Mouse (Mus musculus): ENCODE results near the gene Tmem135. TPM values are rescaled to one million over a fixed set of nuclear protein-coding genes. Genes with fewer than 3 reads are reported as not detected.

Gene Tmem135
- total and polyA plus RNA-seq, 3 experiments = 7.4 to 33.9 TPM; not detected in 1

DNA sequence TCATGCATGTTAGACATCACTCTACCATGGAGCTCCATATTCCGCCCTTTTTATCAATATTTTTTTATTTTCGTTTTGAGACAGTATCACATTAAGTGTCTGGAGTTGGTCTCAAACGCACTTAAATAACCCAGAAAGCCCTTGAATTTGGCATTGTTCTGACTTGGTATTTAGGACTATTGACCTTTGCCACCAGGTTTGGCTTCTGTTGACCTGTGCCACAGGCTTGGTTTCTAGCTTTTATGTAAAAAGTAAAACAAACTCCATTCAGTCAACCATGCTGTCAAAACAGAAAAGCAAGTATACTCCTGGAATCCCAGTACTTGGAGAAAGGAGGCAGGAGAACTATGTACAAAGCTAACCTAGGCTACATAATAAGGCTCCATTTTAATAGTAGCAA is 12.7 kb downstream of the Tmem135 start:
- H3K9ac ChIP-seq (ENCODE audit: control insufficient read depth, low read depth, low read length, poor library complexity, severe bottlenecking) = no peak overlapping the region
- H3K79me2 ChIP-seq (ENCODE audit: control insufficient read depth, insufficient read depth, low read length, poor library complexity) = no peaks in the 10 kb centered on the region
- H3K36me3 ChIP-seq (ENCODE audit: control insufficient read depth in 1 of 2, insufficient read depth in 2 of 2, low read length in 2 of 2) = no peaks in the 10 kb centered on the region
- no peak for DNase-seq (ENCODE audit: low read depth, low spot score)
- H3K9me3 ChIP-seq (replicated peaks; ENCODE audit: insufficient read depth, low read length) = no peaks in the 10 kb centered on the region
- H3K4me3 ChIP-seq (ENCODE audit: control insufficient read depth in 1 of 2, insufficient read depth in 1 of 2, low read depth in 2 of 2, low read length in 2 of 2) = no peak overlapping the region
- H3K27ac ChIP-seq (ENCODE audit: control insufficient read depth, low read depth, low read length) = no peak overlapping the region
- H3K4me1 ChIP-seq (ENCODE audit: control insufficient read depth in 1 of 2, insufficient read depth in 2 of 2, low read length in 2 of 2) = no peaks in the 10 kb centered on the region
- no peaks in the 10 kb centered on the region; a peak in 1 of 4 replicates for H3K27me3 ChIP-seq (ENCODE audit: control insufficient read depth in 1 of 2, insufficient read depth in 2 of 2, low read length in 2 of 2)
- TF ChIP-seq MXI1 (IDR thresholded peaks at IDR 0.05; ENCODE audit: low read depth, low read length) = no peak
- no peak for TF ChIP-seq ZC3H11A (IDR thresholded peaks at IDR 0.05; ENCODE audit: low read depth, low read length)
- no peak for TF ChIP-seq BHLHE40 (IDR thresholded peaks at IDR 0.05; ENCODE audit: borderline replicate concordance, low read depth, low read length)
- TF ChIP-seq USF1 (IDR thresholded peaks at IDR 0.05; ENCODE audit: low read depth, low read length) = no peak
- TF ChIP-seq CHD1 (IDR thresholded peaks at IDR 0.05; ENCODE audit: low read depth, low read length) = no peak

DNA sequence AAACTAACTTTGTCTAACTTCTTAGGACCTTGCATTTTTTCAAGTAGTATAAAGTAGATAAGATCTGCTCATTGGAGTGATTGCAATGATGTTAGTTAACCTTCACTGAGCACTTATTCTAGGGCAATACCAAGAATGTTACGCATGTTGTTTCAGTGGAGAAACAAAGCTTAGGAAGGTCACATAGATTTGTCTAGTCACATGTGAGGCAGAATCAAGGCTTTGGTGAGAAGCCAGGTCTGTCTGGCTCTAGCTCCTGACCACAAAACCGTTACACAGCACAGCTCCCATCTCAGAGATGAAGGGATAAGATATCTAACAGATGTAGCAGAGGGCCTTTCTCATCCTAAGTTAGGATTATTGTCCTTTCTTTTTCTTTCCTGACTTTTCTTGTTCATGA is 13.4 kb downstream of the Tmem135 start:
- Histone ChIP-seq H3K4me3 (ENCODE audit: control insufficient read depth in 1 of 2, insufficient read depth in 1 of 2, low read depth in 2 of 2, low read length in 2 of 2) (no peak overlapping the region), H3K9me3 (replicated peaks; ENCODE audit: insufficient read depth, low read length) (no peaks in the 10 kb centered on the region), H3K36me3 (ENCODE audit: control insufficient read depth in 1 of 2, insufficient read depth in 2 of 2, low read length in 2 of 2) (no peaks in the 10 kb centered on the region), H3K4me1 (ENCODE audit: control insufficient read depth in 1 of 2, insufficient read depth in 2 of 2, low read length in 2 of 2) (no peaks in the 10 kb centered on the region), H3K9ac (ENCODE audit: control insufficient read depth, low read depth, low read length, poor library complexity, severe bottlenecking) (no peak overlapping the region), H3K27ac (ENCODE audit: control insufficient read depth, low read depth, low read length) (no peak overlapping the region), H3K27me3 (ENCODE audit: control insufficient read depth in 1 of 2, insufficient read depth in 2 of 2, low read length in 2 of 2) (no peaks in the 10 kb centered on the region; a peak in 1 of 4 replicates), H3K79me2 (ENCODE audit: control insufficient read depth, insufficient read depth, low read length, poor library complexity) (no peaks in the 10 kb centered on the region)
- TF ChIP-seq MXI1 (IDR thresholded peaks at IDR 0.05; ENCODE audit: low read depth, low read length) (no peak), ZKSCAN1 (IDR thresholded peaks at IDR 0.05; ENCODE audit: low read depth, low read length) (no peak), BHLHE40 (IDR thresholded peaks at IDR 0.05; ENCODE audit: borderline replicate concordance, low read depth, low read length) (no peak), MYB (IDR thresholded peaks at IDR 0.05; ENCODE audit: low read depth, low read length) (no peak), E2F4 (IDR thresholded peaks at IDR 0.05; ENCODE audit: borderline replicate concordance, low read depth, low read length) (no peak), SIN3A (IDR thresholded peaks at IDR 0.05; ENCODE audit: low read length) (no peak), MAFK (IDR thresholded peaks at IDR 0.05; ENCODE audit: borderline replicate concordance, low read depth, low read length) (no peak), MAZ (IDR thresholded peaks at IDR 0.05; ENCODE audit: low read depth, low read length) (no peak), ETS1 (IDR thresholded peaks at IDR 0.05; ENCODE audit: low read depth, low read length) (no peak), USF1 (IDR thresholded peaks at IDR 0.05; ENCODE audit: low read depth, low read length) (no peak), GATA1 (IDR thresholded peaks at IDR 0.05; ENCODE audit: low read depth, low read length) (no peak), TCF12 (IDR thresholded peaks at IDR 0.05; ENCODE audit: low read depth, low read length) (no peak), POLR2A (IDR thresholded peaks at IDR 0.05; ENCODE audit: control insufficient read depth in 1 of 2, insufficient read depth in 1 of 2, low read depth in 1 of 2, low read length in 2 of 2, poor library complexity in 1 of 2) (no peak), KAT2A (conservative IDR thresholded peaks at IDR 0.05; ENCODE audit: low read depth, low read length) (no peak), NELFE (IDR thresholded peaks at IDR 0.05; ENCODE audit: low read depth, low read length) (no peak), NRF1 (IDR thresholded peaks at IDR 0.05; ENCODE audit: insufficient read depth, low read depth, low read length, poor library complexity, severe bottlenecking) (no peak), HCFC1 (IDR thresholded peaks at IDR 0.05; ENCODE audit: low read depth, low read length) (no peak), MAX (IDR thresholded peaks at IDR 0.05; ENCODE audit: low read length) (no peak)
- DNase-seq (ENCODE audit: low read depth, low spot score) = no peak
